Mouse (Mus musculus): ENCODE data around the gene Ncstn. TPM values are rescaled to one million over a fixed set of nuclear protein-coding genes. Genes with fewer than 3 reads are reported as not detected.

Gene Ncstn
- polyA plus RNA-seq, 1 experiment from 2014 or later, result 123 TPM

DNA sequence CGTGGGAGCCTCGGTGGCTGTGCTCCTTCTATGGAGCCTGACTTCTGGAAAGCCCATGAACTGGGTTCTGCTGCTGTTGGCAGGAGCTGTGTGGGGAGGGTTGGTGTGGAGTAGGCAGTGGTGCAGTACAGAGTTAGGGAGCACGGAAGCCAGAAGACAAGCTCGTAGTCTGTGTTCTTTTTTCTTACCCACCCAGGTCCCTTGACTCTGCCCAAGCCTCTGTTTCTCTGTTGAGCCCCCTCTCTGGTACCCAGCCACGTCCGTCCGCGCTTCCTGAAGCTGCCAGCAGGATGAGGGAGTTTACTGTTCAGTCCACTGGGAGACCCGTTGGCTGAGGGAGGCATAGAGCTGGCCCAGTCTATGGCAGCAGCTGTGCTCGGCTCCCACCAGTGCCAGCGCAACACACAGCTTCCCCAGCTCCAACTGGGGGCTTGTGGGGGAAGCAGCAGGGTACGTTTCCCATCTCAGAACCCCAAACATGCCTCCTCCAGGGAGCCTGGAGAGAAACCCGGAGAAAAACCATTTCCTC, 17.9 kb downstream of the Ncstn start:
- peaks cover 51% of the 10 kb centered on the region for H3K4me1 ChIP-seq (replicated peaks)
- H3K36me3 ChIP-seq, result peaks cover 55% of the 10 kb centered on the region
- 0 out of 2 replicates have a peak overlapping the region, but pooled peaks have one; percentile 41 for H3K9ac ChIP-seq
- peak; percentile 69 for ATAC-seq (ENCODE audit: low read depth)
- H3K27ac ChIP-seq (replicated peaks), result peak overlapping the region; percentile 86
- WGBS, result 44% methylated on average over 13 of the region's 13 CpGs
- H3K4me2 ChIP-seq, result no peak overlapping the region
- no peaks in the 10 kb centered on the region for H3K9me3 ChIP-seq
- H3K4me3 ChIP-seq, result no peak overlapping the region
- no peaks in the 10 kb centered on the region for H3K27me3 ChIP-seq

GRCm38 (mm10) chr1:172063291-172064023, 19.1 kb downstream of the Ncstn start:
- peaks cover 63% of the 10 kb centered on the region for H3K4me1 ChIP-seq (replicated peaks)
- no peak overlapping the region for H3K4me2 ChIP-seq
- H3K9me3 ChIP-seq, result no peaks in the 10 kb centered on the region
- H3K4me3 ChIP-seq, result no peak overlapping the region
- no peak overlapping the region; the same call in 1 of the 2 replicates for H3K27ac ChIP-seq (replicated peaks)
- H3K36me3 ChIP-seq, result peaks cover 43% of the 10 kb centered on the region
- no peak for ATAC-seq (ENCODE audit: low read depth)
- H3K27me3 ChIP-seq, result no peaks in the 10 kb centered on the region
- 29% methylated on average over 4 of the region's 4 CpGs for WGBS
- no peak overlapping the region for H3K9ac ChIP-seq

GRCm38 (mm10) chr1:172062101-172062500, 20.5 kb downstream of the Ncstn start:
- Histone ChIP-seq H3K9me3 (no peaks in the 10 kb centered on the region), H3K9ac (no peak overlapping the region), H3K4me1 (replicated peaks) (peaks cover 76% of the 10 kb centered on the region), H3K36me3 (peaks cover 29% of the 10 kb centered on the region), H3K4me3 (no peak overlapping the region), H3K4me2 (no peak overlapping the region), H3K27ac (replicated peaks) (peak overlapping the region; percentile 89), H3K27me3 (no peaks in the 10 kb centered on the region)
- ATAC-seq (ENCODE audit: low read depth), result no peak
- WGBS, result 83% methylated on average over 2 of the region's 2 CpGs

GRCm38 (mm10) chr1:172061217-172061616, 21.4 kb downstream of the Ncstn start:
- peaks cover 21% of the 10 kb centered on the region for H3K36me3 ChIP-seq
- H3K4me2 ChIP-seq, result peak overlapping the region; percentile 29; the same call in 1 of the 2 replicates
- 5% methylated on average over 8 of the region's 8 CpGs for WGBS
- no peaks in the 10 kb centered on the region for H3K9me3 ChIP-seq
- no peak overlapping the region for H3K4me3 ChIP-seq
- peak; percentile 17 for ATAC-seq (ENCODE audit: low read depth)
- H3K27ac ChIP-seq (replicated peaks), result peak overlapping the region; percentile 89
- peak overlapping the region; percentile 34; the same call in 1 of the 2 replicates for H3K9ac ChIP-seq
- H3K27me3 ChIP-seq, result no peaks in the 10 kb centered on the region
- peaks cover 83% of the 10 kb centered on the region for H3K4me1 ChIP-seq (replicated peaks)

DNA sequence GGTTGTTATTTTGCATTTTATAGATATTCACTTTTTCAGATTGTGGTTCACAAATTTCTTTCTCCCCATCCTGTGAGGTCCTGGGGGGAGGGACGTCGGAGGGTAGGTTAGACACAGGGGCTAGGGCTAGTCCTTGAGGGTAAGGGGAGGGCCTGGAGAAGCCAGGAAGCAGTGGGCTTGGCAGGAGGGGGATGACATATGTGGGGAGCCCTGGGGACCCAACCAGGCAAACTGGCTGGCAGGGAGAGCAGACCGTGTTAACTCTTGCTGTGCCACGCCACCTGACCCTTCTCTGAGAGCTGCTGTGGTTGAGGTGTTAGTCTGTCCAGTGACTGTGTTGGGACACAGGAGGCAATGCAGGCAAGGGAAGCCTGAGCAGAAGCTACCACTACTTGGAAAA, 21.9 kb downstream of the Ncstn start:
- Histone ChIP-seq H3K9me3 (no peaks in the 10 kb centered on the region), H3K4me1 (replicated peaks) (peaks cover 87% of the 10 kb centered on the region), H3K9ac (peak overlapping the region; percentile 34; the same call in 1 of the 2 replicates), H3K27ac (replicated peaks) (peak overlapping the region; percentile 89), H3K4me3 (no peak overlapping the region), H3K27me3 (no peaks in the 10 kb centered on the region), H3K4me2 (peak overlapping the region; percentile 29; the same call in 1 of the 2 replicates), H3K36me3 (peaks cover 16% of the 10 kb centered on the region)
- peak; percentile 41; the same call in 1 of the 2 replicates for ATAC-seq (ENCODE audit: low read depth)
- WGBS, result 27% methylated on average over 4 of the region's 4 CpGs

DNA sequence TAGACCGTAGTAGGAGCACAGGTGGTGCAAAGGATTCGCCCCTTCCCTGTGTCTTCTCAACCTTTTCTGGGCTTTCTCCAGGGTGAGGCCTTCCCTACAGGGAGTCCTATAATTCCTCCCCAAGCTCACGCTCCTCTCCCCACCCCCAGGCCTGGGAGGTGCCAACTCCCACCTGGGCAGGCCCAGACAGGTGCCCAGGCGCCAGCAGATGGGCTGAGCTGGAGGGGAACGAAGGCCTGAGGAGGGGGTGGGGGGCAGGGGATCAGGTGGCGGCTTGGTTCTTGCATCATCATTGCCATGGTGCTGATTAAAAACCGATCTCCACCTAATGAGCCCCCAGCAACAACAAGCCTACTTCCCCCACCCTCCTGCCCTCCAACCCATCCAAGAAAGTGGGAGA, 23.7 kb downstream of the Ncstn start:
- Histone ChIP-seq H3K36me3 (no peaks in the 10 kb centered on the region), H3K4me2 (0 out of 2 replicates have a peak overlapping the region, but pooled peaks have one; percentile 34), H3K4me3 (no peak overlapping the region), H3K9ac (no peak overlapping the region), H3K27me3 (no peaks in the 10 kb centered on the region), H3K9me3 (no peaks in the 10 kb centered on the region), H3K27ac (replicated peaks) (peak overlapping the region; percentile 89), H3K4me1 (replicated peaks) (peaks cover 85% of the 10 kb centered on the region)
- 33% methylated on average over 7 of the region's 7 CpGs for WGBS
- no peak; the same call in 1 of the 2 replicates for ATAC-seq (ENCODE audit: low read depth)

DNA sequence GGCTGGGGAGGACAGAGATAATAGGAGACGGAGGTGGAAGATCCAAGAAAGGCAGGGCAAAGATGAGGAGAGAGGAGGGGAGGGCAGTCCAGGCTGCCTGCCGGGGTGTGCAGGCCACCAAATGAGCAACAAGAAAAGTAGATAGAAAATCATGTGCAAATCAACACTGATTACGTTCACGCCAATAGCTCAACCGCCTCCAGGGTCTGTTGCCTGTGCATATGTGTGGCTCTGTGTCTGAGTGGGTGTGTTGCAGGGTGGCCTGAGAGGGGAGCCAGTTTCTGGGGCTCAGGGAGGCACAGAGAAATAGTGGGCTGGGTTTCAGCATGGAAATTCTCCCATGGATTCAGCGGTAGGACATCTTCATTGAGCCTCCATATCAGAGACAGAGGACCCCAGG, 24.3 kb downstream of the Ncstn start:
- Histone ChIP-seq H3K4me1 (replicated peaks) (peaks cover 86% of the 10 kb centered on the region), H3K9ac (peak overlapping the region; percentile 26; the same call in 1 of the 2 replicates), H3K27me3 (no peaks in the 10 kb centered on the region), H3K4me2 (peak overlapping the region; percentile 34), H3K36me3 (no peaks in the 10 kb centered on the region), H3K9me3 (no peaks in the 10 kb centered on the region), H3K27ac (replicated peaks) (peak overlapping the region; percentile 89), H3K4me3 (no peak overlapping the region)
- peak; percentile 6; the same call in 1 of the 2 replicates for ATAC-seq (ENCODE audit: low read depth)
- 37% methylated on average over 6 of the region's 6 CpGs for WGBS

DNA sequence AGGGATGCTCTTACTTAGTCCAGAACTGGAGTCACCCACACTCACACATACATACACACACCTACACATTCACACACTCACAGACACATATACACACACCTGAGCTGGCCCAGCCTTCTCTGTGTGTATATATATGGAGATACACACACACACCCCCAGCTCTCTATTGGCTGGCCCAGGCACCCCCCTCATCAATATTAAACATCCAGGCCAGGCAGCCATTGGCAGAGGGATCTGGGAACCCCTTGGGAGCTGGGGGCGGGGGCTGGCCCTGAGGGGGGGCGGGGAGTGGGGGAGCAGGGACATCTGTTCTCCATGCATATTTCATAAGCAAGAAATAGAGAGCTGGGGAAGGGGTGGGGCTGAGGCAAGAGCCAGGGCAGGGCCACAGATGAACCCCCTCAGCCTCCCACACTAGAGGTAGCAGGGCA, 25.1 kb downstream of the Ncstn start, which contains the start of gene Nhlh1:
Gene Nhlh1, minus strand, starts transcription at position 83 of the 431 bp plus-strand sequence.
- no peaks in the 10 kb centered on the region for H3K36me3 ChIP-seq
- peak within 1 kb of the TSS; percentile 50 for H3K4me3 ChIP-seq
- peaks cover 93% of the 10 kb centered on the region for H3K4me1 ChIP-seq (replicated peaks)
- H3K27ac ChIP-seq (replicated peaks), result peak within 1 kb of the TSS; percentile 89
- WGBS, result 27% methylated on average over 2 of the region's 2 CpGs
- H3K9me3 ChIP-seq, result no peaks in the 10 kb centered on the region
- H3K4me2 ChIP-seq, result peak within 1 kb of the TSS; percentile 86
- ATAC-seq (ENCODE audit: low read depth), result peak; percentile 67
- peak within 1 kb of the TSS; percentile 78 for H3K9ac ChIP-seq
- H3K27me3 ChIP-seq, result no peaks in the 10 kb centered on the region

DNA sequence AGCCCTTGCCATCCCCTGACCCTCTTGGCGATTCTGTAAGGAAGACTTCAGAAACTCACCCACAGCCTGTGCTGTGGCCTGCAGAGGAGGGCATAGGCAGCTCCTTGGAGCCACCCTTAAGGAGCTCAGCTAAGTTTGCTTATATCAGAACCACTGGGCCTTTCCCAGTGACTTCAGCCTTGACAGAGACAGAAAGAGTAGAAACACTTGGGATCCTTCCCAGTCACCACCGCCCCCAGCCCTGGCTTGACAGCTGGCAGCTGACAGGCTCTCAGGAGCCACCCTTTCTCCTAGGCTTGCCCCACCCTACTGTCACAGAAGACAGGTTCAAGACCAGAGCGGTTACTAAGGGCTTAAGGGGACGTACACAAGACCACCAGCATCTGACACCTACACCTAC, 26.3 kb downstream of the Ncstn start:
- H3K4me2 ChIP-seq, result peak overlapping the region; percentile 86
- peak overlapping the region; percentile 78 for H3K9ac ChIP-seq
- H3K4me3 ChIP-seq, result peak overlapping the region; percentile 50
- H3K27ac ChIP-seq (replicated peaks), result 0 out of 2 replicates have a peak overlapping the region, but pooled peaks have one; percentile 18
- no peak for ATAC-seq (ENCODE audit: low read depth)
- H3K9me3 ChIP-seq, result no peaks in the 10 kb centered on the region
- H3K27me3 ChIP-seq, result no peaks in the 10 kb centered on the region
- peaks cover 86% of the 10 kb centered on the region for H3K4me1 ChIP-seq (replicated peaks)
- no peaks in the 10 kb centered on the region for H3K36me3 ChIP-seq
- 69% methylated on average over 4 of the region's 4 CpGs for WGBS

DNA sequence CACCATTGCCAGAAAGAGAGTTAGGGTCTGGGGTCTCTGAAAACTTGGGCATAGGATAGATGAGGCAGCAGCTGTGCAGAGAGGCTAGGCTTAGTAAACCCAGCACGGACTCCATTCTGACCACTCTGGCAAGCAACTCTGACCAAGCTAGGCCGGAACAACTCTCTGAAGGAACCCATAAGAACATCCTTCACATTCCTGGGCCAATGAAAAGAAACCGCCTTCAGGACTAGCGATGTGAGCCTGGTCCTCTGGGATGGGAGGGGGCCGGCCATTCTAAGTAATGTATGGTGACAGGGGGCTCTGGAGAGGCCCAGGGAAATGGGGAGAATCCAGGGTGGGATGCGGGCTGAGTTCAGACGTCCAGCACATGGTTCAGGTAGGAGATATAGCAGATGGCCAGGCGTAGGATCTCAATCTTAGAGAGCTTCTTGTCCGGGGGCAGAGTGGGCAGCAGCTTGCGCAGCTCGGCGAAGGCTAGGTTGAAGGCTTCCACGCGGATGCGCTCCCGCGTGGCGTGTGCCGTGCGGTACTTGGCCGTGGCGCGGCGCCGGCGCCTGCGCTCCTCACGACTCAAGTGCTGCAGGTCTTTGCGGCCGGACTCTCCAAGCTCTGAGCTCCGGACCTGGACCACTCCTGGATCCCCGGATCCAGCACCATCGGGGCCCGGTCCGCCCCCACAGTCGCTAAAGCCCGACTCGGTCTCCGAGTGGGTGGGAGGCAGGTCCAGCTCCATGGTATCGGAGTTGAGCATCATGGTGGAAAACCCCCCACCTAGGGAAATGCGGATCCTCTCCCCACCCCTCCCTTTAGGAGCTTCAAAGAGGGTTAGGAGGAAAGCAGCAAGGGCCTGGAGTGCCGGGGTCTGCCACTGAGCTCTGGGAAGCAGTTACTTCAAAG, 28.8 kb downstream of the Ncstn start:
- Histone ChIP-seq H3K27me3 (no peaks in the 10 kb centered on the region), H3K4me2 (peak overlapping the region; percentile 86), H3K9me3 (no peaks in the 10 kb centered on the region), H3K27ac (replicated peaks) (peak overlapping the region; percentile 38; the same call in 1 of the 2 replicates), H3K4me3 (peak overlapping the region; percentile 50), H3K9ac (peak overlapping the region; percentile 78), H3K4me1 (replicated peaks) (peaks cover 80% of the 10 kb centered on the region), H3K36me3 (no peaks in the 10 kb centered on the region)
- 3% methylated on average over 42 of the region's 42 CpGs for WGBS
- ATAC-seq (ENCODE audit: low read depth), result 0 out of 2 replicates have a peak, but pooled peaks have one; percentile 24

DNA sequence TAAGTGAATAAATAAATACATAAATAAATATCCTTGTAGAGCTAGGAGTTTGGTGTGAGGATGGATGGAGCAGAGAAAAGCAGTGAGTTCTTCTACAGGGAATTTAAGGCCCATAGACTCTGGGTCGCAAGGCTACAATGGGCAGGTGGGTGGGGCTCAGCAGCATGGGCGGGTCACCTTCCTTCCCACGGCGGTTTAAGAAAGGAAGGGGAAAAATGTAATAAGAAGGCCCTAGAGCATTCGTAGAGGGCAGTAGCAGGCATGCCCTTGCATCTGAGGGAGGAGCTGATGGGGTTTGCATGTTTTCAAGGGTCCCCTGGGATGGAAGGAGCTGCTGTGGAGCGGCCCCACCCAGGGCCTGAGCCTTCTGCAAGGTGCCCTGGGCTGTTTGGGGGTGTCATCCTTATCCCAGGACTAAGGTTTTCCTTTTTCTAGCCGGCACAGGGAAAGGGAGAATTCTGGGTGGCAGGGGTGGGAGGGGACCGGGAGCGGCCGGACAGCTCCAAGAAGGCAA, 29.8 kb downstream of the Ncstn start:
- Histone ChIP-seq H3K4me3 (peak overlapping the region; percentile 50), H3K4me2 (peak overlapping the region; percentile 86), H3K27me3 (no peaks in the 10 kb centered on the region), H3K4me1 (replicated peaks) (peaks cover 80% of the 10 kb centered on the region), H3K27ac (replicated peaks) (0 out of 2 replicates have a peak overlapping the region, but pooled peaks have one; percentile 14), H3K36me3 (no peaks in the 10 kb centered on the region), H3K9ac (peak overlapping the region; percentile 78), H3K9me3 (no peaks in the 10 kb centered on the region)
- WGBS, result 9% methylated on average over 10 of the region's 10 CpGs
- no peak for ATAC-seq (ENCODE audit: low read depth)
